Mouse (Mus musculus) R1 (cell line): ENCODE results near the gene Ulk3.

ENCODE experiments used
- DNase-seq: peaks from one replicate; pipeline ENCODE4 v3.0.0-alpha.2; 2018; ENCODE audit warnings: low read depth, low spot score

The Ulk3 gene

DNA sequence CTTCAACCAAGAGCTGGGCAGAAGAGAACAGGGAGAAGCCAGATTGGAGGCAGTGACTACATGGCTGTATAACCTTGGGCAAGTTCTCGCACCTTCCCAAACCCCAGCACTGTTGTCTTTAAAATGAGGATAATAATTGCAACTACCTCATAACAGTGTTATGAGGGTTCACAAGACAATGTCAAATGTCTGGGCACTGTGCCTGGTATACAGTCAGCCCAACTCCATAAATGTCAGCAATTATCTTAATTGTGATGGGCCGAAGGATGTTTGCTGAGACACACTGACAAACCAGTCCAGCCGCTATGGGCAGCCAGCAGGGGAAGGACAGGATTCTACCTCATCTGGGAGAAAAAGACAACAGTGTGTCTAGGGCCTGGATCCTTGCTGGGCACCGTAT, 25.5 kb downstream of the Ulk3 start:
- DNase-seq: no peak

DNA sequence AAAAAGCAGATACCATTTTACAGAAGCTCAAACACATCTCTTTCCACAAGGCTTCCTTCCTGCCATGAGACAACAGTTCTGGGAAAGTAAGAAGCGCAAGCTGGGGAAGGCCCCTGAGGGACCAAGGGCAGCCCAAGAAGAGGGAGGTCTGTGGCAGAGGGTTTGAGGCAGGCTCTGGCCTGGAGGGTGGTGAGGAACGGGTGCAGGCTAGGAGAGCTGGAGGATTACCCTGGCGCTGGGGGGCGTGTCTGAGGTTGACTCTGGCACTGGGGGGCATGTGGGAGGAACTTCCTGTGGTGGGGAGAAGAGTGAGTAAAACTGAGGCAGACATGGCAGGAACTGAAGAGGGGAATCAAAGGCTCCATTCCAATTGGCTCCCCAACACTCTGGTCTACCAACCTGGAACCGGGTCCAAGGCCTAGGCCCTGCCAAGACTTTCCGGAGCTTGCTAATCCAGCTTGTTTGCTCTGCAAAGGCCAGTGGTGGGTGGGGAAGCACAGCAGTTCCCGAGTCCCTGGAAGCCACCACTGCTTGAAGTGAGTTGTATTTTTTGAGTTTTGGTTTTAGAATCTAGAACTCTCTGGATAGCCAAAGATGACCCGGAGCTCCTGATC, 28.4 kb downstream of the Ulk3 start:
- DNase-seq: no peak

DNA sequence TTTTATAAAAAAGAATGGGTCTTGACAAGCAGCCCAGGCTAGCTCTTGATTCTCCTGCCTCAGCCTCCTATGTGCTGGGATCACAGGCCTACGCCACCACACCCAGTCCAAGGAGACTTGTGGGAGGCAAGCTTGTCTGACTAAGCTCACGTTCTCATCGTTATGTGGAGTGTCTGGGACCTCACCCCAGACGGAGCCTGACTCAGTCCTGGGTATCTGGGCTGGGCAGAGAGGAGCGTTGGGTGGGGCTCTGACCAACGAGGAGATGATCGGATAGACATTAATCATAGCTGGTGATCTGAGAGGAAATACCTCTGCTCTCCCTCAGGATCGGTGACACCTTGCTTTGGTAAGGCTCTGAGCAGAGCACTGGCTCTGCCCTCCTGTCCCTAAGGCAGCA, 29.6 kb downstream of the Ulk3 start:
- DNase-seq: no peak

DNA sequence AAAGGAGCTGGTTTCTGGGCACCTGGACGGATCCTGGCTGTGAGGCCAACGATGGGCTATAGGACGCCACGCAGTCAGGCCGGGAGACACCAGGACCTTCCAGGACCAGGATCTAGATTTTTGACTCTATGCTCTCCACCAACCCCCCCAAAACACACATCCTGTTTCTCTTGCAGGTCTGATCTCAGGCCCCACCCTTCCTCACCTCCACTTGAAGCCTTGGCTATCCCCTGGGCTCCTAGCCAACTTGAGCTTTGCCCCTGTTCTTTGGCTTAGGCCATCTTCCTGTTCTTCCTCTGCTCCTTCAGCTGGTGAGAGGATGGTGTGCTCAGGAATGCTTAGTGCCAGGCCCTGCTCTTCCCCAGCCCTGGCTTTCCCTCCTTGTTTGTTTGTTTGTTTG, 31.4 kb downstream of the Ulk3 start, which contains the start of gene Lman1l:
TSS of gene Lman1l (minus strand) at position 101 of the 400 bp plus-strand sequence.
- DNase-seq: no peak

DNA sequence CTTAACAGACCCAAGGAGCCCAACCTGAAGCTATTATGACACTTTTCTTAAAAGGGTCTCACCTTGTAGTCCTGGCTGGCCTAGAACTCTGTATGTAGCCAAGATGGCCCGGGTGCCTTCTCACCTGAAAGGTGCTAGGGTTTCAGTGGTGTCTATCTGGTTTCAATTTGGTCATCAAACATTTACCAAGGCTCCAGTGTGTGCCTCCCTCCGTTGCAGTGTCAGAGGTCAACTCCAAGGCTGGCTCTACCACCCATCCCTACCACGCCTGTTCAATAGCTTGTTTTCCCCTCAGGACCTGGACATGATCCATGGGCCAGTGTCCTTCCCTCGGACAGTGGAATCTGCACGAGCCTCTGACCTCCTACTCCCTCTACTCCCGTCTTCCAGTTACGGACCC, 35.0 kb downstream of the Ulk3 start:
- DNase-seq: no peak

DNA sequence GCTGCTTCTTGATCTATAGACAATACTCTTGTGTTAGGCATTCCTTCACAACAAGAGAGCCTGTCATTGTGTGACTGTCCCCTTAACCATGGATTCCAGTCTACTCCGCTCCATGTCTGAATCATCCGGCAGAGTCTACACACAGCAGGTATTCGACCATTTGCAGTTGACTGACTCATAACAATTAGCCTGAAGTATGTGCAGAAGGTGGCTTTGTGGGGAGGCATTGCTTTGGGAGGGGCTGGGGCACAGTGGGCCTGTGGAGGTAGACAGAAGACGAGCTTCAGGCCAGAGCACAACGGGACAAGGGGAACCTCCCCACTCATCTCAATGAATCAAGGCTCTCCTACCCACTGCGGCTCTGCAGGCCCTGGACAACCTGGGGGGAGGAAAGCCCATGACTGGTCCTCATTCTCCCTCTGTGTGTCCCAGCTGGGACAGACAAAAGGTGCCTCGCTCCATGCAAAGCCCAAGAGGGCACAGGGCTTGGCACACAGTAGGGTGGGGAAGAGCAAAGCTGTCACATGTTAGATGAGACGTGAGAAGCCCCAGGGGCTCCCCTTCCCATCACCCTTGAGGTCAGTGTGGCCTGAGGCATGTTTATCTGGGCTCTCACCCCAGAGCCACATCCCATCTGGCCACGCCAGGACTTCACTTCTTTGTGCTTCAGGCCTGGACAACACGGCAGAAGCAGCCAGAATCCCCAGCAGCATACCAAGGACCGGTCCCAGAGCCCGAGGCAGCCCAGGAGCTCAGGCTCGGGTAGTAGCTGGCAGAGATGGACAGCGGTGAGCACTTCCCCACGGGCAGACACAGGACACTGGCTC, 36.6 kb downstream of the Ulk3 start:
- DNase-seq: peak; percentile 80

DNA sequence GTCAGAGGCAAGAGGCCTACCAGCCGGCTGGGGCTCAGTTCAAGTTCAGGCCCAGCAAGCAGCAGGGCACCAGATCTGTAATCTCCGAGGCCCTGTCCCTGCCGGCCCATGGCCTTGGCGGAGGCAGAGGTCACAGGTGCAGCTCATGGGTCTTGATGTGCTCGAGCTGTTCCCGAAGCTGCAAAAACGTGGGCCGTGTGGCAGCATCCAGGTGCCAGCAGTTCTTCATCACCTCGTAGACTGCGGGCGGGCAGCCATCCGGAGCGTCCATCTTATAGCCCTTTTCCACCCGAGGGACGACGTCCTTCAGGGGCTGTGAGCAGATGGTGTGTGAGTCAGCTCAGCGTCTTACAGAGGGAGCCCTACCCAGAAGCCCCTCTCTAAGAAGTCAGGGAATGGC, 37.9 kb downstream of the Ulk3 start:
- DNase-seq: no peak

DNA sequence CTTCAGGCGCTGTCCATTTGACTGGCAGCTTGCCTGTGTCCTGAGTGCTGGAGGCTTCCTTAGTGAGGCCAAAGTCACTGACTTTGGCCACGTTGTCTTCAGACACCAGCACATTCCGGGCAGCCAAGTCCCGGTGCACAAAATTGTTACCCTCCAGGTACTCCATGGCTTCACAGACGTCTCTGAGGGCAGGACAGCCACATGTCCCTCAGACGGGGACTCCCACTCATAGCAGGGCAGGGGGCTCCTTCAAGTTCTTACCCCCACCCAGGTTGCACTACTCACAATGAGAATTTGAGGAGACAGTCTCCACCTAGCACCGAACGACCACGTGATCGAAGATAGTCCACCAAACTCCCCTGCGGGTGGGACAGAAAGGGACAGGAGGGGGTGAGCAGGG, 38.6 kb downstream of the Ulk3 start:
- no peak for DNase-seq

DNA sequence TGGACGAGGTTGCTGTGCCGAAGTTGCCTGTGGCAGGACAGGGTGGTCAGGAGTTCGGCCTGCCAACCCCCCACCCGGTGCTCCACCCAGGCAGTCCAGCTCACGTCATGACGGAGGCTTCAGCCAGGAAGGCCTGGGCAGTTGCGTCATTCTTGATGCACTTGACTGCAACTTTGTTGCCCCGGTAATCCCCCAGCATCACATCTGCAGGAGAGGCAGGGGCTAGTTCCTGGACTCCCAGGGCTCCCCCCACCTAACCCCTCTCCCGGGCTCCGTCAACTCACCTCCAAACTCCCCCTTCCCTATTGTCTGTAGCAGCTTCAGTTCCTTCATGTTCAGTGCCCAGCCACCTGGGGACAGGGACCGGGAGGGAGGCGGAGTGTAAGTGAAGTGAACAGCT, 39.5 kb downstream of the Ulk3 start:
- DNase-seq: no peak

DNA sequence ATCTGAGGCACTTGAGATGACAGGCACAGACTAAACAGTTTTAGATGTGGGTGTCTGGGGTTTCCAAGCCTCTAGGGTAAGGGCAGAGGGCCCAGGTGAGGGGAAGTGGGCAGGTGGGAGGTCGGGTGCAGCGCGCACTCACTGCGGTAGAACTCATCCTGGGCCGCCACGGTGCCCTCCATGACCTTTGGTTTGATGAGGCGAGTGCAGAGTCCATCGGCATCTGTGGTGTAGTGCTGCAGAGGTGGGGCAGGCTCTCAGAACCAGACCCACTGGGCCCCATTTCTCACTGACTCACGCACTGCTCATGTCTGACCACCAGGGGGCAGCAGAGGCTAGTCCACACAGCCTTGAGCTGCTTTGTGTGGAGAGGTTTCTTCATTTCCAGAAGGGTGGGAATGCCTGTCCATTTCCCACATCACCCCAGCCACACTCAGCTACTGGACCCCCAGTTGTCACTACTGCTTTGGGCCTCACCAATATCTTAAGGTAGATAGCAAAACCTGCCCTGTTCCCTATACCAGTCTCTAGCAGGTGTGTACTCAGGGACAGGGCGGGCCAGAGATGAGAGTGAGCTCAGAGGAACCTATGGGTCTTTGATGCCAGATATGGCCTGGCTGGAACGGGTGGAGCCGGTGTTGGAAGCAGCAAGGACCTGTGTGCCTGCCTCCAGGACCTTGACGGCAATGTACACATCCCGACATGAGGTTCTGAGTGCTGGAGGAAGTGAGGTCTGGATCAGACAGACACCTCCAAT, 40.0 kb downstream of the Ulk3 start:
- peak; percentile 75 for DNase-seq

DNA sequence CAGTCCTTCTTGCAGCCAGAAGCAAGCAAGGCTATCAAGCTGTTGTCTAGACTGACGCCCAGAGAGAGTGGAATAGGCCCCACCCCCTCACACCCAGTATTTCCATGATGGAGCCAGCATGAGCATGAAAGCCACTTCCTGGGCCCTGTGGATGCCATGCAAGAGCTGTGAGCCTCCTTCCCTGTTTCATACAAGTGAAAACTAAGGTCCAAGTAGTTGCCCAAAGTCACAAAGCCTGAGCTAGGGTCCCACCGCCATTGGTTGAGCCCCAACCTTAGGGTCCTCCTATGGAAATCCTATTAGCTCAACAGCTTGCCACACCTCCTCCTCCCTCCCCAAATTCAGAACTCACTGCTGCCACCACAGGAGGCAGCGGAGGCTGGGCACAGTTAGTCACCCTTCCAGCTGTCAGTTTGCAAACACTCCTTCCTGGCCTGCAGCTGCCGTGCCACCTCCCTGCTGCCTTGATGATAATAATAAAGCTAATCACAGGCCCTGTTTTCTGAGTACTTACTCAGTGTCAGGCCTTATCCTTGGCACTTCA, 44.3 kb downstream of the Ulk3 start:
- no peak for DNase-seq

DNA sequence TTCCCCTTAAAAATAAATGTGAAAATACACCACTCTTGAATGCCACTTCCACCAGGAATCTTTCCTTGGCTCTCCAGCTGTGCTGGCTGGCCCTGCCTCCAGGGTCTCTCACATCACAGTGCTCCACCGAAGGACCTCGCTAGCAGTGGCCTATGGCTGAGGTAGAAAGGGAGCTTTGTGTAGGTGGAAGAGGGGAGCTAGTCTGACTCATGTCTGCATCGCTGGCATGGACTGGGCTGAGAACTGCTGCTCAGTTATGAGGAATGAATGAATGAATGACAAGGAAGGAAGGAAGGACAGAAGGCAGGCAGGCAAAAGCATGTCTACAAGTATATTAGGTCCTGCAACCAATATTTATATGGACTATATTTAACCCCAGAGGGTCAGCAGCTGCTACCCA, 48.0 kb downstream of the Ulk3 start:
- DNase-seq: no peak

DNA sequence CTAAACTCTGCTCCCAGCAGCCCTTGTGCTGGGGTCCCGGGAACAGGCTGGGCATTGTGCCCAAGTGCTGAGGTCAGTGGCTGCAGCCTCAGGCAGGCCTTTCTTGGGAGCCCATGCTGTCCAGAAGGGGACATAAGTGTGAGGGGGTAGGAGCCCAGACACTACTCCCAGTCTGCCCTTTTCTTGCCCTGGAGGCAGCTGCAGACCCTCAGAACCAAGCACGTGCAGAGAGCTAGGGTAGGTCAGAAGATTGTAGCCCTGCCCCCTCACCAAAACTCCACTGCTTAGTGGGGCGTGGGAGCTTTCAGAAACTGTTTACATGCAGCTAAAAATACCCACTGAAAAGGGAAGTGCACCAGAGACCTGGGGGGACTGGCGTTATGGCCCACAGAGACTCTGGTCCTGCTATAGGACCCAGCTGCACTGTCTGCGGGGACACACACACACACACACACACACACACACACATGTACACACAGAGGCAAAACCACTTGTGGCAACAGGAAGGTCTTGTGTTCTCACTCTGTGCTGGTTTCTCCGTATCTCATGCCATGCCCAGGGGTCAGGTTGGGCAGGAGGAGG, 48.6 kb downstream of the Ulk3 start:
- no peak for DNase-seq

DNA sequence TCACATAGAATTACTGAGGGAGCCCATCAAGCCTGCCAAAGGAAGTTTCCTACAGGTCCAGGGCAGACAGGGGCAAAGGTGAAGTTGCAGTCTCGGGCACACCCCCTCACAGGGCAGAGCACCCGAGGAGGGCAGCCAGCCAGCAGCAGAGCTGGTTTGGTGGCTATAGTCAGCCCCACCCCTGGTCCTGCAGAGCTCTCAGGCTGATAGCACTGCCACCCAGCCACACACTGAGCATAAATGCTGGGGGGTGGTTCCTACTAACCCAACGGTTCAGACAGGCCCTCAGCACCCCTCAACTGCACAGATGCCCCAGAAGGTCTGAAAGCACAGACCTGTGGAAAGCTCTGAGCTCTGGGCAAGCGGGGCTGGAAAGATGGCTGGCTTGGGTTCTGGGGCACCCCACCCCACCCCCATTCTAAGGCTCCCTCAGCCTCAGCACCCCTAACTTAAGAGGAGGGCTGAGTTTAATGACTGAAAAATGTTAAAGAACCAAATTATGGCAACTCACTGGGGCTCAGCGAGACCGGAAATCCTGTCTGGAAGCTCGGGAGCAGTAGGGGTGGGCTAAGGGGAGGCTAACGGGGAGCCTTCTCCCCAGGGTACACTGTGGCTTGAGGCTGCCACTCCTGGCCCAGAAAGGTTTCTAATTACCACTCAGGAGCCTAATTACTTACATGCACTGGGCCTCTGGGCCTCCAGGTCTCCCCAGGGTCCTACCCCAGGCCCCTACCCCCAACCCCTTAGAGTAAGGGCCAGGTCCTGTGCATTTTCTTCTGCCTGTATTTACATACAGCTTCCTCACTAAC, 49.6 kb downstream of the Ulk3 start:
- no peak for DNase-seq

DNA sequence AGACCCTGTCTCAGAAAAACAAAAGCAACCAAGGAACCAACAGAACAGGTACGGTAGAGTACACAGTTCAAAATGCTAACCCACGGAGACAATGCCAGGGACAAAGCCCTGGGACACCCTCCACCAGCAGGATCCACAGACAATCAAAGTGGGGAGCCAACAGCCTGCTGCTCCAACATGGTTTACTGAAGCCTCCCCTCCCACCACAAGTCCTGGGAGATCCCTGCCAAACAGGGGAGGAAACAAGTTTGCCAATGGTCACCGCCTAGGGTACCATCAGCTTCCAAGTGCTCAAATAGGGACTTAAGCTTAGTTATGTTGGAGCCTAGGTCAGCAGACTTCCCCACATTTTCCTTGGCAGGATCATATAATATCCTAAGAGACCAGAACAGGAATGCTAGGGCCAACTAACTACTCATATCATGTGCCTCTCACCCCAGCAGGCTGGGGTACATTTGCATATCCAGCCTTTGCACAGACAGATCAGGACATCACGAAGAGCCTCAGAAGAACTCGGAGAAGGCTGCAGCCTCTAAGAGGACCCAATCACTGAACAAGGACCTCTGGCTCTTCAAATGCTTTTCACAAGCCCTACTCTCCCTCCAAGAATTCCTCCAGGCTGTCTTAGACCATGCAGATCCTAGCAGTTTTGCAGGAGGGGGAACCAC, 50.5 kb downstream of the Ulk3 start:
- DNase-seq: no peak

DNA sequence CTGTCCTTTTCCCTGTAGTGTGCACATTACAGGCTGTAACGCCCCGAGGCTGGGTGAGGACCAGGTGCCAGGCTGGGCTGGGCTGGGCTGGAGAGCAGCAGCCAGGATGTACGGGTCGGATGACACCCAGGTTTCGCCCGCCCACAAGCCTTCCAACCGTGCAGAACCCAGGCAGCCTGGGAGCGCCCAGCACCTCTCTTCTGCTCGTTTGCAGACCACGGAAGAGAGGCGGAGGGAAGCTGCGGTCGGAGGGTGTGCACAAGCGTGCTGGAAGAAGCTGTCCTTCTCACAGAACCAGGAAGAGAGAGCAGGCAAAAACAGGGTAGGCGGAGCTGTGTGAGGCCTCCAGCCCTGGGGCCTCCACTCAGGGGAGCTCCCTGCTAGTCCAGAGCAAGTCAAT, 51.1 kb downstream of the Ulk3 start:
- DNase-seq: no peak

DNA sequence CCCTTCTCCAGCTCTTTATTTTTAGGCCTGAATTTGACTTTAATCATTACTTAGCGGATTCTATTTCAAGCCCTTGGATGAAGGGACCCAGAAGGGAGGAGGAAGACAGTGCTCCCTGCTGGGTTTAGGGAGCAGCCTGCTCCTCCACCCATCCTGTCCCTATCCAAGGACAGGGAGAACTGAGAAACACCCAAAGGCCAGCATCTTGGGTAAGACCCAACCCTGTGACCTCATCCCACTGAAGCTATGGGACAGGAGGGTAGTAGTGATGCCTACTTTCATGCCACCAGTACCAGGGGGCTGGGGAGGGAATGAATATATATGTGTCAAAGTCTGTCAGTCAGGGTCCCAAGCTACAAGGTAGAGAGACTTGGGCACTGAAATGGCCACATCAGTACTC, 51.8 kb downstream of the Ulk3 start:
- no peak for DNase-seq

DNA sequence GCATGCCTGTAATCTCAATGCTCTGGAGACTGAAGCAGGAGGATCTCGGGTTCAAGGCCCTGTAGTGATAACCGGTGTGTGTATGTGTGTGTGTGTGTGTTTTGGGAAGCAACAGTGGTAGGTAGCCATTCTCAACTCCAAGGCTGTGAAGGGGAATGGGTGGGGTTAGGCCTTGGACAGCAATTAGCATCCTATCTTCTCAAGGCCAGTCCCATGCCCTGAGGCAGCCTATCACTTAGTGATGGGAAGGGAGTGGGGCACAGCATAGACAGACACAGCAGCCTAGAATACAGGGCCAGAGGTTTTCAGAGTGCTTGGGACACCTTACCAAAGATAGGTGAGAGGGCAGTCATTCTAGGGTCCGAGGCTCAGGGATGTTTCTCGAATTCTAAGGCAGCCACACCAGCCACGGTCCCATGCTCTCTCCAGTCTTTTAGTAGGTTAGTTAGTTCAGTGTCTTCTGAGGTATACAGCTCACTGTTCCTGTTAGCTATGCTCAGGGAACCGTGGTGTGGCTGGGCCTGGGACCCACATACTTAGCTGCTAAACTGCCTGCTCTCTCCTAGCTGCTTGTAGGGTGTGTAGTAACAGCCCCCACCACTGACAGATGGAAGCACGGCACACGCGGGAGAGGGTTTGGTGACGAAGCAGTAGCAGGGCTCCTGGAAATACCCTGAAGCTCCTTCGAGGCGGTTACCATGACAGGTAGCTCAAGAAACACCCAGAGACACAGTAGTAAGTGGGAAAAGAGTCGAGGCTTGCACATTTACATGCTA, 52.7 kb downstream of the Ulk3 start:
- DNase-seq: no peak

DNA sequence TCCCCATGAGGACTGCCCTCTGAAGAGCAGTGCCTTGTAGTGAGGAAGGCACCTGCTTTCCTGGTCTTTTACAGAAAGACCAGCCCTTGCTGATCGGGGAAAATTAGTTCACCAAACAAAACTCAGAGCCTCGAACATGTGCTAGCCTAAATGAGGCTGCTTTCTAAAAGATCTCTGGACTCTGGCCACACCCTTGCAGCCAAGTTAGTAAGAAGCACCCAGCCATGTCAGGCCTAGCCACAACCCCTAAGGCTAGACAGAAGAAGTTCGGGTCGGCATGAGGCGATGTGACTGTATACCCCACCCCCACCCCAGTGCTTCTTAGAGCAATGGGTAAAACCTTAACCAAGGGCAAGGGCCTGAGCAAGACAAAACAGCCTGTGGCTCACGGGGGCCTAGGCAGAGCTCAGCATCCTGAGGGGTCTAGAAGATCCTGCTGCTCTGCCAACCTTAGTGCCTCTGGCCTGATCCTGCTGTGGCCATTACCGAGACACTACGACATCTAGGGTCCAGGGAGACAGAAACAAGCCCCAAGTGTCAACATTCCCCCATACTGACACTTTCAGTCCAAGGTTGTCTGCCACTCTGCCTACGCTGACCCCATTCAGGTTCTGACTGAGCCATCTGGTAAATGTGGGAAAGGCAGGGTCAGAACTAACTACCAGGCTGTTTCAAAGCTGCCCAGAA, 54.1 kb downstream of the Ulk3 start:
- no peak for DNase-seq
